8 mouse cellular contexts compared by ENCODE assay signal in genomic region chr14:24205281-24205871, GRCm38 (mm10). TPM values are rescaled to one million over a fixed set of nuclear protein-coding genes. Genes with fewer than 3 reads are reported as not detected.
A peak's percentile ranks its signal among the peaks of the same experiment; 100 is the strongest.
DNase-seq lines count a peak whose midpoint lies in the region; ATAC-seq lines count a peak whose summit lies in the region.
"Had no signal": no experiment of that assay in that cellular context is flagged by ENCODE, and none has a peak within 500 bp of the region (broad histone marks: within the 10 kb centered on the region; RNA-seq: fewer than 3 reads in every experiment).

No protein-coding gene starts in this region.

- H3K4me1 ChIP-seq in hindbrain, embryonic 16.5 days (ENCODE audit: control insufficient read depth, insufficient read depth, low read depth, low read length) = peaks cover 29% of the 10 kb centered on the region
- H3K4me1 ChIP-seq in midbrain, embryonic 16.5 days (ENCODE audit: control insufficient read depth, insufficient read depth, low read length) = peaks cover 23% of the 10 kb centered on the region

- no peaks in the 10 kb centered on the region for H3K9me3 ChIP-seq in hindbrain, embryonic 16.5 days (ENCODE audit: control insufficient read depth, low read length)
- H3K9me3 ChIP-seq in midbrain, embryonic 16.5 days (replicated peaks; ENCODE audit: control insufficient read depth, low read length, poor library complexity, severe bottlenecking) = no peaks in the 10 kb centered on the region
- H3K9me3 ChIP-seq: liver, embryonic 13.5 days had no signal

- H3K36me3 ChIP-seq in hindbrain, embryonic 16.5 days (ENCODE audit: control insufficient read depth, insufficient read depth, low read length) = no peaks in the 10 kb centered on the region
- H3K36me3 ChIP-seq in midbrain, embryonic 16.5 days (ENCODE audit: control insufficient read depth, insufficient read depth, low read length) = no peaks in the 10 kb centered on the region
- H3K36me3 ChIP-seq: liver, embryonic 13.5 days had no signal

- no peak overlapping the region for H3K4me2 ChIP-seq in hindbrain, embryonic 16.5 days (ENCODE audit: low read length)
- no peak overlapping the region for H3K4me2 ChIP-seq in midbrain, embryonic 16.5 days (ENCODE audit: low read length)
- H3K4me2 ChIP-seq: liver, embryonic 13.5 days had no signal

- no peak overlapping the region for H3K9ac ChIP-seq in hindbrain, embryonic 16.5 days (ENCODE audit: low read depth, low read length)
- peak overlapping the region; percentile 36; the same call in 1 of the 2 replicates for H3K9ac ChIP-seq in midbrain, embryonic 16.5 days (ENCODE audit: low read depth, low read length)
- H3K9ac ChIP-seq: liver, embryonic 13.5 days had no signal

- H3K27ac ChIP-seq in hindbrain, embryonic 16.5 days (ENCODE audit: low read depth, low read length) = peak overlapping the region; percentile 41; the same call in 1 of the 2 replicates
- H3K27ac ChIP-seq in midbrain, embryonic 16.5 days (ENCODE audit: low read length) = peak overlapping the region; percentile 38
- H3K27ac ChIP-seq: liver, embryonic 13.5 days had no signal

- WGBS in hindbrain, embryonic 16.5 days = 7% methylated on average over 6 of the region's 6 CpGs
- WGBS in midbrain, embryonic 16.5 days = 14% methylated on average over 6 of the region's 6 CpGs

- H3K27me3 ChIP-seq in hindbrain, embryonic 16.5 days (replicated peaks; ENCODE audit: control insufficient read depth, insufficient read depth, low read length) = no peaks in the 10 kb centered on the region
- H3K27me3 ChIP-seq in midbrain, embryonic 16.5 days (ENCODE audit: control insufficient read depth, insufficient read depth, low read depth, low read length) = no peaks in the 10 kb centered on the region

- intact Hi-C loops in heart, postnatal 36 days (cut with DNase I) = no loop called here

- peak; percentile 59 for ATAC-seq in hindbrain, embryonic 16.5 days
- no peak for ATAC-seq in midbrain, embryonic 16.5 days

- DNase-seq in MN1 (ENCODE audit: low spot score) = peak; percentile 17
- DNase-seq in brain, adult 2 months (ENCODE audit: low read depth, low spot score) = peak; percentile 89
- DNase-seq in lung, postnatal 14 days = no peak
- no peak for DNase-seq in heart, postnatal 36 days
- no peak for DNase-seq in cerebellum, adult 9-10 months
- DNase-seq: liver, embryonic 13.5 days had no signal

- no peak overlapping the region for H3K4me3 ChIP-seq in hindbrain, embryonic 16.5 days (ENCODE audit: low read length)
- H3K4me3 ChIP-seq in midbrain, embryonic 16.5 days (ENCODE audit: low read depth, low read length) = no peak overlapping the region
- H3K4me3 ChIP-seq: liver, embryonic 13.5 days had no signal

RNA-seq across cellular contexts. Expression of gene Dlg5, which starts 40.3 kb away (rescaled TPM):
- 18.4 and 21.0 TPM in 2 replicates for polyA plus RNA-seq in hindbrain, embryonic 16.5 days (2015; fragmentation: Nextera tagmentation; extraction: Ambion mirVana)
- polyA plus RNA-seq in midbrain, embryonic 16.5 days (2015; fragmentation: Nextera tagmentation; extraction: Ambion mirVana) = 21.4 and 23.5 TPM in 2 replicates
- 1 to 10 TPM; 7.9 to 9.2 TPM for total RNA-seq in heart, postnatal 36 days (2021)

Comparison
In these comparisons a context has a peak if more than half of its experiments do, and no peak if none do; other contexts are left out.
1. DNase-seq: peak in MN1 (single experiment) and brain, adult 2 months (single experiment); none in lung, postnatal 14 days (single experiment), heart, postnatal 36 days (0 of 2) and cerebellum, adult 9-10 months (single experiment).